Mouse (Mus musculus) small intestine, adult 2 months (tissue): ENCODE measurements at regions not wholly inside any gene's neighbourhood (a gene's known extent, or its start where the extent isn't known, plus 50 kb on each side); places are given as distances from the start of the nearest gene placed in this dataset.

Experiments used
- CTCF ChIP-seq: fragments of 200-500 bp; IDR thresholded peaks from 2 replicates; pipeline ENCODE4 v1.5.1; 2012; ENCODE audit warnings: low read depth, mild to moderate bottlenecking, control low read depth, inconsistent platforms, low read length, moderate library complexity, mixed read lengths; ENCODE audit not compliant: insufficient replicate concordance, insufficient read length; ENCODE audit errors: extremely low read depth
- POLR2A ChIP-seq: fragments of 200-500 bp; IDR thresholded peaks from 2 replicates; pipeline ENCODE4 v1.6.1; 2012; ENCODE audit warnings: low read depth, mild to moderate bottlenecking, control low read depth, inconsistent platforms, low read length, moderate library complexity

- TF ChIP-seq POLR2A (no peak), CTCF (no peak)
Observed at GRCm38 (mm10) chr13:72538633-72539032, 90.0 kb upstream of the Irx2 start.
